Mouse (Mus musculus) erythroblast, embryonic 14.5 days (primary cell): ENCODE measurements around the gene Neurl1b. TPM values are rescaled to one million over a fixed set of nuclear protein-coding genes. Genes with fewer than 3 reads are reported as not detected.

Source experiments
- H3K27me3 ChIP-seq: 2 replicates; pipeline ENCODE4 v1.6.1; 2012; ENCODE audit warnings: inconsistent platforms; ENCODE audit not compliant: control insufficient read depth
- H3K36me3 ChIP-seq: 2 replicates; pipeline ENCODE4 v1.6.1; 2012; ENCODE audit warnings: mild to moderate bottlenecking, inconsistent platforms; ENCODE audit not compliant: control insufficient read depth
- H3K4me1 ChIP-seq: 2 replicates; pipeline ENCODE4 v1.6.1; 2012; ENCODE audit warnings: inconsistent platforms; ENCODE audit not compliant: control insufficient read depth
- H3K4me3 ChIP-seq: replicated peaks from 2 replicates; pipeline ENCODE3; 2012; ENCODE audit warnings: moderate library complexity, mild to moderate bottlenecking, inconsistent platforms
- H3K9me3 ChIP-seq: 2 replicates; pipeline ENCODE4 v1.6.1; 2012; ENCODE audit warnings: low read length, inconsistent platforms, mixed read lengths; ENCODE audit not compliant: control insufficient read depth
- GATA1 ChIP-seq: IDR thresholded peaks from 2 replicates; pipeline ENCODE4 v1.6.1; 2012; ENCODE audit warnings: low read length, inconsistent platforms, mixed read lengths
- TAL1 ChIP-seq: IDR thresholded peaks from 3 replicates; pipeline ENCODE4 v1.6.1; 2012; ENCODE audit warnings: low read length, inconsistent platforms, mixed read lengths
- polyA plus RNA-seq: library from polyadenylated mRNA; stranded (reverse); fragments of >175 nt; gene quantifications from 2 replicates; pipeline ENCODE4 v1.2.3, GENCODE M21; 2012

Neurl1b gene
- polyA plus RNA-seq, 1 experiment: not detected

GRCm38 (mm10) chr17:26439001-26439400 lies 24.4 kb downstream of the Neurl1b start:
- TF ChIP-seq GATA1: no peak
- TF ChIP-seq TAL1: no peak
- no peaks in the 10 kb centered on the region; the same call in 1 of the 2 replicates for H3K9me3 ChIP-seq
- no peak overlapping the region for H3K4me3 ChIP-seq
- no peaks in the 10 kb centered on the region for H3K36me3 ChIP-seq
- H3K4me1 ChIP-seq: no peaks in the 10 kb centered on the region
- H3K27me3 ChIP-seq: peaks cover 39% of the 10 kb centered on the region

- TF ChIP-seq TAL1 (no peak), GATA1 (no peak)
- Histone ChIP-seq H3K9me3 (no peaks in the 10 kb centered on the region; the same call in 1 of the 2 replicates), H3K36me3 (no peaks in the 10 kb centered on the region), H3K4me1 (no peaks in the 10 kb centered on the region), H3K27me3 (peaks cover 39% of the 10 kb centered on the region), H3K4me3 (no peak overlapping the region)
Measured at GRCm38 (mm10) chr17:26441024-26441423, 26.4 kb downstream of the Neurl1b start.

GRCm38 (mm10) chr17:26442197-26442596 lies 27.6 kb downstream of the Neurl1b start:
- Histone ChIP-seq H3K4me3 (no peak overlapping the region), H3K9me3 (no peaks in the 10 kb centered on the region; the same call in 1 of the 2 replicates), H3K36me3 (no peaks in the 10 kb centered on the region), H3K27me3 (peaks cover 36% of the 10 kb centered on the region), H3K4me1 (no peaks in the 10 kb centered on the region)
- no peak for TF ChIP-seq TAL1
- TF ChIP-seq GATA1: no peak

- TF ChIP-seq TAL1 (no peak), GATA1 (no peak)
- Histone ChIP-seq H3K27me3 (peaks cover 20% of the 10 kb centered on the region), H3K4me3 (no peak overlapping the region), H3K36me3 (no peaks in the 10 kb centered on the region), H3K9me3 (no peaks in the 10 kb centered on the region; the same call in 1 of the 2 replicates), H3K4me1 (no peaks in the 10 kb centered on the region)
Measured at GRCm38 (mm10) chr17:26443865-26444264, 29.2 kb downstream of the Neurl1b start.

GRCm38 (mm10) chr17:26449472-26449871 lies 34.8 kb downstream of the Neurl1b start:
- Histone ChIP-seq H3K27me3 (no peaks in the 10 kb centered on the region), H3K4me3 (no peak overlapping the region), H3K9me3 (no peaks in the 10 kb centered on the region), H3K36me3 (no peaks in the 10 kb centered on the region), H3K4me1 (no peaks in the 10 kb centered on the region)
- no peak for TF ChIP-seq TAL1
- no peak for TF ChIP-seq GATA1

GRCm38 (mm10) chr17:26451651-26452295 lies 37.1 kb downstream of the Neurl1b start:
- H3K27me3 ChIP-seq: no peaks in the 10 kb centered on the region
- H3K9me3 ChIP-seq: no peaks in the 10 kb centered on the region
- no peaks in the 10 kb centered on the region for H3K4me1 ChIP-seq
- TF ChIP-seq TAL1 (no peak), GATA1 (no peak)
- no peak overlapping the region for H3K4me3 ChIP-seq
- H3K36me3 ChIP-seq: no peaks in the 10 kb centered on the region

- Histone ChIP-seq H3K9me3 (no peaks in the 10 kb centered on the region), H3K4me1 (no peaks in the 10 kb centered on the region), H3K4me3 (no peak overlapping the region), H3K36me3 (no peaks in the 10 kb centered on the region), H3K27me3 (no peaks in the 10 kb centered on the region)
- TF ChIP-seq TAL1 (no peak), GATA1 (no peak)
Measured at GRCm38 (mm10) chr17:26452371-26452972, 37.8 kb downstream of the Neurl1b start.

- no peaks in the 10 kb centered on the region for H3K9me3 ChIP-seq
- TF ChIP-seq GATA1: no peak
- no peak for TF ChIP-seq TAL1
- H3K36me3 ChIP-seq: no peaks in the 10 kb centered on the region
- no peak overlapping the region for H3K4me3 ChIP-seq
- H3K4me1 ChIP-seq: no peaks in the 10 kb centered on the region
- no peaks in the 10 kb centered on the region for H3K27me3 ChIP-seq
Measured at GRCm38 (mm10) chr17:26457506-26457905, 42.9 kb downstream of the Neurl1b start.

- Histone ChIP-seq H3K4me1 (no peaks in the 10 kb centered on the region), H3K9me3 (no peaks in the 10 kb centered on the region), H3K27me3 (no peaks in the 10 kb centered on the region), H3K36me3 (no peaks in the 10 kb centered on the region), H3K4me3 (no peak overlapping the region)
- TF ChIP-seq GATA1 (no peak), TAL1 (no peak)
Measured at GRCm38 (mm10) chr17:26458049-26458448, 43.4 kb downstream of the Neurl1b start.
